Mouse (Mus musculus): ENCODE results near the gene Olfr688. TPM values are rescaled to one million over a fixed set of nuclear protein-coding genes. Genes with fewer than 3 reads are reported as not detected.
A peak's percentile ranks its signal among the peaks of the same experiment; 100 is the strongest.

The Olfr688 gene
- total RNA-seq (2012; rRNA removed) = not detected in 2 replicates
- not detected in 2 replicates for total RNA-seq (2014; rRNA removed)
- not detected in 2 replicates for polyA plus RNA-seq (2012; ENCODE audit: insufficient read length, low read depth)

- no peaks in the 10 kb centered on the region for H3K4me1 ChIP-seq (ENCODE audit: control insufficient read depth in 1 of 2, insufficient read depth in 2 of 2)
- dilution Hi-C loops (cut with MboI; ENCODE audit: extremely low pct_ligation_motif_present, extremely low pct_unique_long_range_greater_than_20kb, low sequenced_read_pairs) (no loop called here), in situ Hi-C loops (cut with MboI; ENCODE audit: low pct_ligation_motif_present, low pct_unique_long_range_greater_than_20kb, low sequenced_read_pairs) (no loop called here)
- H3K79me2 ChIP-seq (replicated peaks; ENCODE audit: control insufficient read depth, extremely low read depth, insufficient read depth, poor library complexity, severe bottlenecking) = no peaks in the 10 kb centered on the region
- DNase-seq (ENCODE audit: extremely low read depth) = no peak
- H3K9me3 ChIP-seq (replicated peaks; ENCODE audit: low read length) = no peaks in the 10 kb centered on the region
- no peak within 1 kb of the TSS for H3K4me3 ChIP-seq (replicated peaks in 1 of 3; ENCODE audit: low read depth in 2 of 3, low read length in 2 of 3, poor library complexity in 1 of 3)
- no peaks in the 10 kb centered on the region for H3K36me3 ChIP-seq (replicated peaks in 1 of 2; ENCODE audit: control insufficient read depth in 1 of 2, insufficient read depth in 1 of 2, low read length in 1 of 2)
- H3K4me2 ChIP-seq (ENCODE audit: insufficient read depth, low read depth, poor library complexity, severe bottlenecking) = no peak within 1 kb of the TSS
- TF ChIP-seq MEF2A (IDR thresholded peaks at IDR 0.05; ENCODE audit: borderline replicate concordance, low read depth, low read length) = no peak
- TF ChIP-seq ZKSCAN1 (IDR thresholded peaks at IDR 0.05; ENCODE audit: borderline replicate concordance, low read depth, low read length) = no peak
- TF ChIP-seq MAX (IDR thresholded peaks at IDR 0.05; ENCODE audit: low read length) = no peak
- no peak for TF ChIP-seq CTCF (conservative IDR thresholded peaks at IDR 0.05 in 1 of 2, IDR thresholded peaks at IDR 0.05 in 1 of 2; ENCODE audit: low read depth in 2 of 2, low read length in 2 of 2)
- TF ChIP-seq MXI1 (IDR thresholded peaks at IDR 0.05; ENCODE audit: low read depth, low read length) = no peak
- no peaks in the 10 kb centered on the region for H3K27me3 ChIP-seq (replicated peaks)
- no peak within 1 kb of the TSS for H3K27ac ChIP-seq (ENCODE audit: insufficient read depth, low read depth)
- H3K9ac ChIP-seq (ENCODE audit: insufficient read depth, low read depth) = no peak within 1 kb of the TSS
Observed at GRCm38 (mm10) chr7:105287795-105288194, at the start of gene Olfr688. TSS of gene Olfr688 (plus strand) at chr7:105288095.

GRCm38 (mm10) chr7:105247671-105248070 is 40.2 kb upstream of the Olfr688 start:
- H3K36me3 ChIP-seq (replicated peaks in 1 of 2; ENCODE audit: control insufficient read depth in 1 of 2, insufficient read depth in 1 of 2, low read length in 1 of 2) = no peaks in the 10 kb centered on the region
- in situ Hi-C loops (cut with MboI; ENCODE audit: low pct_ligation_motif_present, low pct_unique_long_range_greater_than_20kb, low sequenced_read_pairs) (no loop called here), dilution Hi-C loops (cut with MboI; ENCODE audit: extremely low pct_ligation_motif_present, extremely low pct_unique_long_range_greater_than_20kb, low sequenced_read_pairs) (no loop called here)
- H3K4me3 ChIP-seq (replicated peaks in 1 of 3; ENCODE audit: low read depth in 2 of 3, low read length in 2 of 3, poor library complexity in 1 of 3) = no peak overlapping the region
- no peak overlapping the region for H3K4me2 ChIP-seq (ENCODE audit: insufficient read depth, low read depth, poor library complexity, severe bottlenecking)
- no peak overlapping the region for H3K9ac ChIP-seq (ENCODE audit: insufficient read depth, low read depth)
- H3K9me3 ChIP-seq (replicated peaks; ENCODE audit: low read length) = no peaks in the 10 kb centered on the region
- no peaks in the 10 kb centered on the region for H3K79me2 ChIP-seq (replicated peaks; ENCODE audit: control insufficient read depth, extremely low read depth, insufficient read depth, poor library complexity, severe bottlenecking)
- DNase-seq (ENCODE audit: extremely low read depth) = no peak
- no peaks in the 10 kb centered on the region for H3K27me3 ChIP-seq (replicated peaks)
- TF ChIP-seq ZNF384 (IDR thresholded peaks at IDR 0.05; ENCODE audit: low read depth, low read length) (no peak), KAT2A (IDR thresholded peaks at IDR 0.05; ENCODE audit: insufficient replicate concordance, low read length) (no peak)
- H3K4me1 ChIP-seq (ENCODE audit: control insufficient read depth in 1 of 2, insufficient read depth in 2 of 2) = no peaks in the 10 kb centered on the region
- H3K27ac ChIP-seq (ENCODE audit: insufficient read depth, low read depth) = no peak overlapping the region

- Histone ChIP-seq H3K27me3 (replicated peaks) (no peaks in the 10 kb centered on the region), H3K4me2 (ENCODE audit: insufficient read depth, low read depth, poor library complexity, severe bottlenecking) (no peak overlapping the region), H3K9ac (ENCODE audit: insufficient read depth, low read depth) (no peak overlapping the region), H3K4me3 (replicated peaks in 1 of 3; ENCODE audit: low read depth in 2 of 3, low read length in 2 of 3, poor library complexity in 1 of 3) (no peak overlapping the region), H3K79me2 (replicated peaks; ENCODE audit: control insufficient read depth, extremely low read depth, insufficient read depth, poor library complexity, severe bottlenecking) (no peaks in the 10 kb centered on the region), H3K36me3 (replicated peaks in 1 of 2; ENCODE audit: control insufficient read depth in 1 of 2, insufficient read depth in 1 of 2, low read length in 1 of 2) (no peaks in the 10 kb centered on the region), H3K9me3 (replicated peaks; ENCODE audit: low read length) (no peaks in the 10 kb centered on the region), H3K27ac (ENCODE audit: insufficient read depth, low read depth) (no peak overlapping the region), H3K4me1 (ENCODE audit: control insufficient read depth in 1 of 2, insufficient read depth in 2 of 2) (no peaks in the 10 kb centered on the region)
- dilution Hi-C loops (cut with MboI; ENCODE audit: extremely low pct_ligation_motif_present, extremely low pct_unique_long_range_greater_than_20kb, low sequenced_read_pairs) (no loop called here), in situ Hi-C loops (cut with MboI; ENCODE audit: low pct_ligation_motif_present, low pct_unique_long_range_greater_than_20kb, low sequenced_read_pairs) (no loop called here)
- TF ChIP-seq RAD21 (IDR thresholded peaks at IDR 0.05; ENCODE audit: low read depth, low read length) (peak; percentile 11), CTCF (conservative IDR thresholded peaks at IDR 0.05 in 1 of 2, IDR thresholded peaks at IDR 0.05 in 1 of 2; ENCODE audit: low read depth in 2 of 2, low read length in 2 of 2) (peak in 1 of 2 experiments; percentile 37; a peak in 1 of 4 replicates), POLR2AphosphoS2 (IDR thresholded peaks at IDR 0.05; ENCODE audit: low read depth, low read length) (no peak), PAX5 (IDR thresholded peaks at IDR 0.05; ENCODE audit: low read length) (no peak)
- peak; percentile 8 for DNase-seq (ENCODE audit: extremely low read depth)
Observed at GRCm38 (mm10) chr7:105248197-105248596, 39.7 kb upstream of the Olfr688 start.

All from CH12.LX (cell line).